Mouse (Mus musculus): ENCODE results near the gene Wdr90.

Wdr90 gene

DNA sequence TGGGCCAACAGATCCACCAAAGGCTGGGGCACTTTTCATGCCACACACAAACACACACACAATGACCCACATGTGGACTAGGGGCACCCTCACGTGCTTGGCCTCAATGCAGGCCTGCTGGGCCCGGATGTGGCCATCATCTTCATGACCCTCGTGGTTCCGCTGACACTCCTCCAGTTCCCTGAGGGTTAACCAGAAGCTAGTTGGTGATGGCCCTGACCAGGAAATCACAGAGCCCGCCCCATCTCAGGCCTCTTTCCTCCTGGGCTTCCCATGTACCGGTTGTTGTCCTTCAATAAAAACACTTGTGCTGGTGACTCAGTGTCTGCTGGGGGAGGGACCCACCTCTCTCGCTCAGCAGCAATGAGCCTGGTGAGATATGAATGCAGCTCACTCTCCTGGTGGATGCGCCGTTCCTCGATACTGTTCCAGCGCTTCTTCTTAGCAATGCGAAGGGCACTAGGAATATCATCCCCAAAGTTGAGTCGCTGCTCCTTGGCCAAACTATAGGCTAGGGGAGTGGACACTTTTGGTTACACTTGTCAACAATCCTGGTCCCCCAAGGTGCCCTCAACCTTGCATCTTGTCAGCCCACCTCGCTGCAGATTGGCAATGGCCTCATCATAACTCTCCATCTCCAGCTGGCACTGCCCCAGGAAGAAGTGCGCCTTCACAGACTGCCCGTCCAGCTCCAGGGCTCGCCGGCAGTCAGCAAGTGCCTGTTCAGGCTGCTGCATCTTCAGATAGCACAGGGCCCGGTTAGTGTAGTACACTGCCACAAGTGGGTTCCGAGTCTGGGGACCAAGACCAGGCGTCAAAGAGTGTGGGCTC lies 29.6 kb downstream of the Wdr90 start:
- peak; percentile 69 for DNase-seq (ENCODE audit: low read depth, low spot score)

DNA sequence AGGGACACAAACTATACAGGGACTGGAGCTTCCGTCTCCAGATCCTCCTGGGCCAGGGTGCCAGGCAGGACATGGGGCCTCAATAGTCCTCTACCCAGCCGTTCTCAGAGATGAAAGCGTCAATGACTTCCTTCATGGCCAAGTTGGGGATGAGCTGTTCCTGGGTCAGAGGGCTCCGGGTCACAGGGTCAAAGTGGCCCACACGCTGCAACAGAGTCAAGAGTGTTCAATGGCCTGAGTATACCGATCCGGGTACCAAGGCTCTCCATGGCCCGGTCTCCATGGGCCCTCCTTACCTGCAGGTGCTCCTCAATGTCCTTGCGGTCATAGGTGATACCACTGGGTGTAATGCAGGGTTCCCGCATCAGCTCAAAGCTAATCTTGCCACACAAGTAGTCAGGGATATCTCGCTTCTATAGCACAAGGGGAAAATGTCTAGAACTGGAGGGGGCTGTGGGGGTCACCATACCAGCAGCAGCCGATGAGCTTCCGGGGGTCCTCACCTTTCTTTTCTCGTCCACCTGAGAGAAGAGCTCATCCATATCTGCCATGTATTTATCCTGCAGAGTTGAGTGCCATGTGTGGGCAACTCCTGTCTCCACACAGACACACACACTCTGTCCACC lies 30.4 kb downstream of the Wdr90 start:
- no peak for DNase-seq (ENCODE audit: low read depth, low spot score)

DNA sequence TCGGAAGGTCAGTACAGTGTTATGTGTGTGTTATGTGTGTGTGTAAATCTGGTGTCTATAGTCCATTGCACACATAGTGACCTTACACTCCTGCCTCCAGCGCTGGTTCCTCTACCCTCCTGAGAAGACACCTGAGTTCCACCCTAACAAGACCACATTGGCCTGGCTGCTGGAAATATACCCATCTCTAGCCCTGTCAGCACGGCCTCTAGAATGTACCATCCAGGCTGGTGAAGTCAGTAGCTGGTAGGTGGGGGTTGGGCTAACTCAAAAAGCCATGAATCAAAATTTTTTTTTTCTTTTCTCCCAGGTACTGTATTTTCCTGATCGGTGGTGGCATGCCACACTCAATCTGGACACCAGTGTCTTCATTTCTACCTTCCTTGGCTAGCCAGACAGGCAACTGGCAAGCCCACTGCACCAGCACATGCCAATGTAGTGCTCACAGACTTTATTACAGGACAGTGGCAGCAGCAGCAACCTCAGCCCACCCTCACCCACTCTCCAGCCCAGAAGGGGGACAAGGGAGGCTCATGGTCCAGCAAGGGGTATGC lies 31.0 kb downstream of the Wdr90 start:
- DNase-seq (ENCODE audit: low read depth, low spot score), result no peak

DNA sequence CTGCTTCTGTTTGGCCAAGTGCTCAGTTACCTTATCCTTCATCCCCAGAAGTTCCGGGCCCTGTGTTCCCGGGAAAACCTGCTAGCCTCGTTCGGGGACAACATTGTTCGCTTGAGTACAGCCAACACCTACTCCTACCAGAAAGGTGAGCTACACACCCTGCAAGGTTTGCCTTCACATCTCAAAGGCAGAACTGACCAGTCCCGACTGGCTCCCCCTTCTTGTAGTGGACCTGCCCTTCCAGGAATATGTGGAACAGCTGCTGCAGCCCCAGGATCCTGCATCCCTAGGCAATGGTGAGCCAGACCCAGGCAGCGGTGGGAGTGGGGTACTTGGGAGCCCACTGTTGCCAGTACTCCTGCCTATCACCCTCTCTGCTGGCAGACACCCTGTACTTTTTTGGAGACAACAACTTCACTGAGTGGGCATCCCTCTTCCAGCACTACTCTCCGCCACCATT lies 31.7 kb downstream of the Wdr90 start:
- DNase-seq (ENCODE audit: low read depth, low spot score), result no peak

DNA sequence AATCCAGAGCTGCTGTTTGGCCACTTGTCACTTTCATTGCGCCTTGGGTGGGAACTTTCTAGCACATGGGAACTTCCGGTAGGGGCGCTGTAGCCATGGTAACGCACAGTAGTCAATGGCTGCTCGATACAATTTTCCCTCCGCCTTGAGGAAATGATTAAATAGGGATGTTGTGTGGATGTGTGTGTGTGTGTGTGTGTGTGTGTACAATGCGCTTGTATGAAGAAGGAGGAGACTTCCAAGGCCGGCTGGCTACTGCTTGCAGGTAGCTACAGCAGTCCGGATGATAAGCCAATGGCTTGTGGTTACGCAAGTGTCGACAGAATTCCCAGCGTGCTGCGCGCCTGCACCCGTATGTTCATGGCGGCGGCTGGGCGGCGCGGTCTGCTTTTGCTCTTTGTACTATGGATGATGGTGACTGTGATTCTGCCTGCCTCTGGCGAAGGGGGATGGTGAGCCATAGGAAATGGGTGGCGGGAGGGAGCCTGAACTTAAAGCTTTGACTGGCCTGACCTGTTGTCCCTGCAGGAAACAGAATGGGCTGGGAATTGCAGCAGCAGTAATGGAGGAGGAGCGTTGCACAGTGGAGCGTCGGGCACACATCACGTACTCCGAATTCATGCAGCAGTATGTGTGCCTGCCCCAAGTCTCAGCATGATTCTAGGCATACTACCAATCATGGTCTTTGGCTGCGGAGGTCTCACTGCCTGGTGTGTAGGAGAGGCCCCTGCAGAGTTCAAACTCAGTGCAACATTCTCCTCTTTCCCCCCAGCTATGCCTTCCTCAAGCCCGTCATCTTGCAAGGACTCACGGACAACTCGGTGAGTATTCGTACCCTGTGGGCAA lies 32.4 kb downstream of the Wdr90 start, which contains the start of gene Jmjd8:
TSS of gene Jmjd8 (plus strand) at position 156 of the 846 bp plus-strand sequence.
- DNase-seq (ENCODE audit: low read depth, low spot score), result peak; percentile 68

DNA sequence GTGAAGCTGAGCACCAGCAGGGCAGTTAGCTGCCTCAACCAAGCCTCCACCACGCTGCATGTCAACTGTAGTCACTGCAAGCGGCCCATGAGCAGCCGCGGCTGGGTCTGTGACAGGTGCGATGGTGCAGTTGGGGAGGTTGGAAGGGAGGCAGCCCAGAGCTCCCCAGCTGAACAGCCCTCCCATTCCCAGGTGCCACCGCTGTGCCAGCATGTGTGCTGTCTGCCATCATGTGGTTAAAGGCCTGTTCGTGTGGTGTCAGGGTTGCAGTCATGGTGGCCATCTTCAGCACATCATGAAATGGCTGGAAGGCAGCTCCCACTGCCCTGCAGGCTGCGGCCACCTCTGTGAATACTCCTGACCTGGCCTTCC lies 33.1 kb downstream of the Wdr90 start:
- DNase-seq (ENCODE audit: low read depth, low spot score), result no peak

DNA sequence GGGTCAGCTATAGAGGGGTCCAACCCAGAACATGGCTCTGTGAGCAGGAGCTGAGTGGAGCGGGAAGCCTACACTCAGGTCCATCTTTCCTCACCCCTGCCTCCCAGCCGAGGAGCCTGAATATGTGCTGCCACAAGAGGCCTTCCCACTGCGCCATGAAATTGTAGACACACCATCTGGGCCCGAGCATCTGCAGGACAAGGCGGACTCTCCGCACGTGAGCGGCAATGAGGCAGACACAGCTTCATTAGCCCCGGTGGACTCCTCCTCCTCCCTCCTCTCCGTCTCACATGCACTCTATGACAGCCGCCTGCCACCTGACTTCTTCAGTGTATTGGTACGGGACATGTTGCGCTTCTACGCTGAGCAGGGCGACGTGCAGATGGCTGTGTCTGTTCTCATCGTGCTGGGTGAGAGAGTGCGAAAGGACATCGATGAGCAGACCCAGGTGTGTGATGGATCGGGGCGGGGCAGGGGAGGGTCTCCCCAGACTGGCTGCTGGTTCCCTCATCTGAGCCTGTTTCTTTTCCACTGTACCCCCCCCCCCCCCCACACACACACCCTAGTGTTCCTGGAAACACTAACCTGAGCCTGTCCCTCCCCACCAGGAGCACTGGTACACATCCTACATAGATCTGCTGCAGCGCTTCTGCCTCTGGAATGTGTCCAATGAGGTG lies 33.6 kb downstream of the Wdr90 start:
- no peak for DNase-seq (ENCODE audit: low read depth, low spot score)

DNA sequence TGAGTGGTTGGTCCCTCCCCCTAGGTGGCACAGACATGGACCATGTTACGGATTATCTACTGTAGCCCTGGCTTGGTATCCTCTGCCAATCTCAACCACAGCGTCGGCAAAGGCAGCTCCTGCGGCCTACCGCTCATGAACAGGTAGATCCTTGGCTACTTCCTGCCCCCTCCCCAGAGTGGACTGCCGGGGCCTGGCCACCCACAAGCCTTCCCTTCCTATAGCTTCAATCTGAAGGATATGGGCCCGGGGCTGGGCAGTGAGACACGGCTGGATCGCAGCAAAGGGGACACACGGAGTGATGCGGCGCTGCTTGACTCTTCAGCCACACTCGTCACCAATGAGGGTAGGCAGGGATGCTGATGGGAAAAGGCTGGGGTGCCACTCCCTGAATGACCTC lies 34.3 kb downstream of the Wdr90 start:
- DNase-seq (ENCODE audit: low read depth, low spot score), result no peak

DNA sequence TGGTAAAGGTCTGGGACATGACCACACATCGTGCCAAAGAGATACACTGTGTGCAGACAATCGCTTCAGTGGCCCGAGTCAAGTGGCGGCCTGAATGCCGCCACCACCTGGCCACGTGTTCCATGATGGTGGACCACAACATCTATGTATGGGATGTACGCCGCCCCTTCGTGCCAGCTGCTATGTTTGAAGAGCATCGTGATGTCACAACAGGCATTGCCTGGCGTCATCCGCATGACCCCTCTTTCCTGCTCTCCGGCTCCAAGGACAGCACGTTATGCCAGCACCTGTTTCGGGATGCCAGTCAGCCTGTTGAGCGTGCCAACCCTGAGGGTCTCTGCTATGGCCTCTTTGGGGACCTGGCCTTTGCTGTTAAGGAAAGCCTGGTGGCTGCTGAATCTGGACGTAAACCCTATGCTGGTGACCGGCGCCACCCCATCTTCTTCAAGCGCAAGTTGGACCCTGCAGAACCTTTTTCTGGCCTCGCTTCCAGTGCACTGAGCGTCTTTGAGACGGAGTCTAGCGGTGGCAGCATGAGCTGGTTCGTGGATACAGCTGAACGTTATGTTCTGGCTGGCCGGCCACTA lies 35.2 kb downstream of the Wdr90 start:
- no peak for DNase-seq (ENCODE audit: low read depth, low spot score)

DNA sequence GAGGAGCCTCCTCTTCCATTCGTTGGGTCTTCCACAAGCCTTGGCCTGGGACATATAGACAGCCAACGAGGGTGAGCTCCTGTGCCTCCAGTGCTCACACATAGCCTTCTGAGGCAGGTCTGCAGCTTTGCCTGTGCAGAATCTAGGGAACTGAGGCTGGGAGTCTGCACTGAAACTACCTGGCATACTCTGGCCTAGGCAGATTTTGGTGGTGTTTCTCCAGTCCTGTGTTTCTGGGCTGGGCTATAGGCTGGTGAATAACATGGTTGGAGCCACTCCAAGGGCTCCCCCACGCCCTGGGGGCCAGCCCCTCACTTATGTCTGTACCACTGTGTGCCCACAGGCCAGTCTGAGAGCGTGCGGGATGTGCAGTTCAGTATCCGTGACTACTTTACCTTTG lies 36.0 kb downstream of the Wdr90 start:
- no peak for DNase-seq (ENCODE audit: low read depth, low spot score)

DNA sequence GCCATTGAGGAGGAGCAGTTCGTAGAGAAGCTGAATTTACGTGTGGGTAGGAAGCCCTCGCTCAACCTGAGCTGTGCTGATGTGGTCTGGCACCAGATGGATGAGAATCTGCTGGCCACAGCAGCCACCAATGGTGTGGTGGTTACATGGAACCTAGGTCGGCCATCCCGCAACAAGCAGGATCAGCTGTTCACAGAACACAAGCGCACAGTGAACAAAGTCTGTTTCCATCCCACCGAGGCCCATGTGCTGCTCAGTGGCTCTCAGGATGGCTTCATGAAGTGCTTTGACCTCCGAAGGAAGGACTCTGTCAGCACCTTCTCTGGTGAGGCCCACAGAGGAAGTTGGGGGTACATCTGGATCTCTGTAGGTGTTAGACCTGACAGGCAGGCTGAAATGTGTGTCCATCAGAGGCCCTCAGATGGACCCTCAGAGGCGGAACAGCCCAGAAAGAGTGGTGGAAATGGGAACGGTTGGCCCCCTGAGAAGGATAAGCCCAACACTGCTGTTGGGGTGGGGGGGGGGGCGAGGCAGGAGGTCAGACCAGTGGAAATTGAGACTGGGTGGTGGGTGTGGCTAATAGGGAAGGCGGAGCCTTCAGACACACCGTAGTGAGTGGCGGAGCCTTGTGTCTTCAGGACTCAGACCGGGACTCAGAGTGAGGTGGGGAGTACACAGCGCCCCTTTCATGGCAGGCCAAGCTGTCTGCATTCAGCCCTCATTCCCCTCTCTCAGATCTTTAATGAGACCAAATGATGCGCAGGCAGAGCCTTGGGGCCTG lies 36.7 kb downstream of the Wdr90 start:
- DNase-seq (ENCODE audit: low read depth, low spot score), result no peak

DNA sequence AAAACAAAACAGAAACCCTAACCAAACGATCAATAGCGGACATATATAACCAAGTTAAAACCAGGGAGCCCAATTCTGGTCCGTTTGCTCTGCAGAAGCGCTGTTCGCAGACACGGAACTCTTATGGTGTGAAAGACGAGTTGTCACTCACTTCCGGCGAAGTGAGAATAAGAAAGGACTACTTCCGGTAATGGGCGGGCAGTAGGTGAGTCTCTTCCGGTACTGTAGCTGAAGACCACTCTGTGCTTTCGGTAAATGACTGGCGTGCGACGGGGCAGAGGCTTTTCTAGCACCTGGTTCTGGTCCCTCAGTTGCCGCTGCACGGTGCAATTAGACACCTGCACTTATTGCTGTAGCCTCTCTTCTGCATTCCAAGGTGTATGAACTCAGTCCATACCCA lies 37.8 kb downstream of the Wdr90 start, which contains the start of gene Wdr24:
TSS of gene Wdr24 (plus strand) at position 176 of the 400 bp plus-strand sequence.
- peak; percentile 95 for DNase-seq (ENCODE audit: low read depth, low spot score)

DNA sequence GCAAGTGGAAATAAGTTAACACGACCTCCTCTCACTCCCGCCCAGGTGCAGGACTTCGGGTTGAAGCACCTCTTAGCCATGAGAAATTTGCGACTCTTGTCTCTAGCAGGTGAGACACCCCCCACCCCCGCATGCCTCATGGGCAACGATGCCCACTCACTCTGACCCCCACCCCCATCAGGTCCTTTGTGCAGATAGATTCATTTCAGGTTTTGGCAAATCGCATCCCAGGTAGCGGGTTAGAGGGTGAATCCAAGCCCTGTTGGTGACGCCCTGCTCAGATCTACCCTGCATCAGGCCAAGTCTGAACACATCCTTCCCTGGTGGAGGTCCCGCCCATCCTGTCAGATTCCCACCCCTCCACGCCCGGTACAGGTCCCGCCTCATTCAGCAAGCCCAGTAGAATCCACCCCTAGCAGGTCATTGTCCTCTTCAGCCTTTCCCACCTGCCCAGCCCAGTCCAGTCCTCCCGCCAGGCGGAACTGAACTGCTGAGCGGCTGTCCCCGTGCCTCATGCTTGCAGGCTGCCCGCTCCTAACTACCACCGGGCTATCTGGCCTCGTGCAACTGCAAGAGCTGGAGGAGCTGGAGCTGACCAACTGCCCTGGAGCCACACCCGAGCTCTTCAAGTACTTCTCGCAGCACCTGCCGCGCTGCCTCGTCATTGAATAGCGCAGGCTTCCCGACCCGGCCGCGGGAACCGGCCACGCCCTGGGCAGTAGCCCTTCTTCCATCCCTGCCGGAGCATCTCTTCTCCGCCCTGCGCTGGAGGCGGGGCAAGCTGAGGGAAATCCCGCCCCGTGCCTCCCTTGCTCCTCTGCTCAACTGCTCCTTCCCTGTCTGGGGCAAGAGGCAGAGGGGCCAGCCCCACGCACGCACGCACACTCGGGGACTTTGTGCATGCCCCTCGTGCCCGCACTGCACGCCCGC lies 42.2 kb downstream of the Wdr90 start:
- DNase-seq (ENCODE audit: low read depth, low spot score), result no peak

DNA sequence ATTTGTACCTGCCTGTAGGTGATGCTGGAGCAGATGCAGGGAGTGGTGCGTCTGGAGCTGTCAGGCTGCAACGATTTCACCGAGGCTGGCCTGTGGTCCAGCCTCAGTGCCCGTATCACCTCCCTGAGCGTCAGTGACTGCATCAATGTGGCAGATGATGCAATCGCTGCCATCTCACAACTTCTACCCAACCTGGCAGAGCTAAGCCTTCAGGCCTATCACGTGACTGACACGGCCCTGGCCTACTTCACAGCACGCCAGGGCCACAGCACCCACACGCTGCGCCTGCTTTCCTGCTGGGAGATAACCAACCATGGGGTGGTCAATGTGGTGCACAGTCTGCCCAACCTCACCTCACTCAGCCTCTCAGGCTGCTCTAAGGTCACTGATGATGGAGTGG lies 43.6 kb downstream of the Wdr90 start:
- no peak for DNase-seq (ENCODE audit: low read depth, low spot score)

DNA sequence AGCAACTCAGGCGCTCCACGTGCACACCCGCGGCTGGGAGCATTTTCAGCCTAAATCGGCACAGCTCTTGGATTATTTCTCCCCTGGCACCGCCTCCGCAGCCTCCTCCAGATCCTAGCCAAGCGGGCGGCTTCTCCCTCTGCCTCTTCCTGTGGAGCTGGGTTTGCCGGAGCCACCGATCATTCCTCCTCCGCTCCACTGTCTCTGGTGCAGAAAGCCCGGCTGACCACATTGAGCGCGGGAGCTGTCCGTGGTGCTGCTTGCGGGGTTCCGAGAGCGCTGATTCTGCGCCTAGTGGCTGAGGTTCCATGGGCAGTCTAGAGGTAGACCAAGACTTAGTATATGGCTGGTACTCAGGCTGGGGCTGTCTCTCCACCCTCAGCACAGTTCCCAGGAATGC lies 47.8 kb downstream of the Wdr90 start:
- DNase-seq (ENCODE audit: low read depth, low spot score), result peak; percentile 75

DNA sequence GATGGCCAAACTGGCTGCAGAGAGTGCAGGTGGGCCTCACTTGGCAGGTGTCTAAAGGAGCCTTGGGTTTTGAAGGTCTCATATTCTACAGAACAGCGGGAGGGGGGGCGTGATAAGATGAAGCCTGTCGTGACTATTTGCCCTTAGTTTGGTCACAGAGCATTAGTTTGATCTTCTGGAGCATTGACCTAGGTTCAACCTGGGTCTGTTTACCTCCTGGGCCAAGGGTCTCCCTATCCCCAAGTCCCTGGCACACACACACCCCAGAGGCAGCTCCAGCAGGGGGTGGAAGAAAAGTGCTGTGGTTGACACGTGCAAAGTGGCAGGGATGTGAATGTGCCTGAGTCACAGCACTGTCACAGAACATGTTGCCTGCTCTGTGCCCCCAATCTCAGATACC lies 50.4 kb downstream of the Wdr90 start:
- DNase-seq (ENCODE audit: low read depth, low spot score), result no peak

DNA sequence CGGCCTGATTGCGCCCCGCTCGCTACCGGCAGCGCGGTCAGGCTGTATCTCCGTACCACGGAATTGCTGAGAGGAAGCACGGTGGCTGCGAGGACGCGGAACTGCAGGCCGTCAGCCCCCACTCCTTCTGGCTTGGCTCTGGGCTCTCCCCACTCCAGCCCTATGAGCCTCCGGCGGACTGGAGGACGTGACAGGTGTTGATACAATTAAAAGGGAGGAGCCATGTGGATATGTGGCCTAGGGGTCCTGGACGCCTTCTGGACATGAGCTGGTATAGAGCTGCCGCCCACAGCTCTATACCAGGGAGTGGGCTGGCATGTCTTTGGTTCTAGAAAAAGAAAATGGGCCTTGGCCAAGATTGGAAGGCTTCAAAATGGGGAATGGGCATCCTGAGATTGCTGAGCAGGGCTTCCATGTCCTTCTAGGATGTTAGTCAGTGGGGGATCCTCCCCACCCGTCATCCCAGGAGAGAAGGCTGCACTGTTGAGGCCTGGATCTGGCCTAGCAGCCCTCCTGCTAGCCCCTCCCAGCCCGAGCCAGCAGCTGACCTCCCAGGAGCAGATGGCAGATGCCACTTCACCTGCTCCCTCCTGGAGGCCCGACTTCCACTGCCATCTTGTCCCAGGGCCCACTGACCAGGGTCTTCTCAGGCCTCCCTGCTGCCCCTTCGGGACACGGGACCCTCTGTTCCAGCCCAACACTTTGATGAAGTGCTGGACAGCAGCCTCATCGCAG lies 51.5 kb downstream of the Wdr90 start:
- no peak for DNase-seq (ENCODE audit: low read depth, low spot score)

Data from 3T3-L1 (cell line).